Mouse (Mus musculus): ENCODE measurements around the gene Tctex1d2. TPM values are rescaled to one million over a fixed set of nuclear protein-coding genes. Genes with fewer than 3 reads are reported as not detected.
"Not testable (repeated sequence)": the region's sequence is repeated elsewhere in the genome, so short reads cannot be mapped to it uniquely, and the experiment has no call there.

Tctex1d2 gene
- polyA plus RNA-seq, 1 experiment from 2014 or later: 36.6 TPM

- H3K4me1 ChIP-seq (replicated peaks): peaks cover 26% of the 10 kb centered on the region
- H3K4me3 ChIP-seq: no peak overlapping the region
- H3K9me3 ChIP-seq: no peaks in the 10 kb centered on the region
- no peak overlapping the region for H3K9ac ChIP-seq
- H3K27me3 ChIP-seq: no peaks in the 10 kb centered on the region
- ATAC-seq (ENCODE audit: low FRiP score): no peak
- H3K36me3 ChIP-seq: no peaks in the 10 kb centered on the region
- no peak overlapping the region for H3K27ac ChIP-seq
- no peak overlapping the region for H3K4me2 ChIP-seq
- 72% methylated on average over 6 of the region's 6 CpGs for WGBS
Observed at GRCm38 (mm10) chr16:32434066-32434465, 14.6 kb downstream of the Tctex1d2 start.

- Histone ChIP-seq H3K27ac (no peak overlapping the region), H3K4me1 (replicated peaks) (peaks cover 21% of the 10 kb centered on the region), H3K36me3 (peaks cover under 1% of the 10 kb centered on the region; the same call in 1 of the 2 replicates), H3K9ac (no peak overlapping the region), H3K4me3 (no peak overlapping the region), H3K27me3 (no peaks in the 10 kb centered on the region), H3K9me3 (no peaks in the 10 kb centered on the region), H3K4me2 (no peak overlapping the region)
- no peak for ATAC-seq (ENCODE audit: low FRiP score)
Observed at GRCm38 (mm10) chr16:32434691-32435090, 15.2 kb downstream of the Tctex1d2 start.

- 84% methylated on average over 1 of the region's 1 CpGs for WGBS
- H3K4me3 ChIP-seq: no peak overlapping the region
- H3K9ac ChIP-seq: no peak overlapping the region
- no peaks in the 10 kb centered on the region for H3K9me3 ChIP-seq
- H3K27ac ChIP-seq: no peak overlapping the region
- ATAC-seq (ENCODE audit: low FRiP score): no peak
- H3K4me2 ChIP-seq: no peak overlapping the region
- H3K4me1 ChIP-seq (replicated peaks): peaks cover 11% of the 10 kb centered on the region
- peaks cover 12% of the 10 kb centered on the region; the same call in 1 of the 2 replicates for H3K36me3 ChIP-seq
- H3K27me3 ChIP-seq: no peaks in the 10 kb centered on the region
Observed at GRCm38 (mm10) chr16:32436657-32437056, 17.2 kb downstream of the Tctex1d2 start.

GRCm38 (mm10) chr16:32437266-32437665 is 17.8 kb downstream of the Tctex1d2 start:
- H3K9me3 ChIP-seq: no peaks in the 10 kb centered on the region
- H3K4me1 ChIP-seq (replicated peaks): peaks cover 5% of the 10 kb centered on the region
- 98% methylated on average over 1 of the region's 1 CpGs for WGBS
- H3K27me3 ChIP-seq: no peaks in the 10 kb centered on the region
- H3K4me3 ChIP-seq: no peak overlapping the region
- peaks cover 12% of the 10 kb centered on the region; the same call in 1 of the 2 replicates for H3K36me3 ChIP-seq
- H3K27ac ChIP-seq: no peak overlapping the region
- no peak overlapping the region for H3K9ac ChIP-seq
- H3K4me2 ChIP-seq: no peak overlapping the region
- ATAC-seq (ENCODE audit: low FRiP score): no peak

- H3K9me3 ChIP-seq: no peaks in the 10 kb centered on the region
- WGBS: 91% methylated on average over 3 of the region's 3 CpGs
- no peak overlapping the region for H3K9ac ChIP-seq
- H3K27ac ChIP-seq: no peak overlapping the region
- H3K36me3 ChIP-seq: peaks cover 12% of the 10 kb centered on the region; the same call in 1 of the 2 replicates
- no peak overlapping the region for H3K4me3 ChIP-seq
- no peaks in the 10 kb centered on the region for H3K4me1 ChIP-seq (replicated peaks)
- H3K4me2 ChIP-seq: no peak overlapping the region
- H3K27me3 ChIP-seq: no peaks in the 10 kb centered on the region
- no peak for ATAC-seq (ENCODE audit: low FRiP score)
Observed at GRCm38 (mm10) chr16:32441432-32441831, 21.9 kb downstream of the Tctex1d2 start.

GRCm38 (mm10) chr16:32444615-32445014 is 25.1 kb downstream of the Tctex1d2 start:
- not testable (repeated sequence) for ATAC-seq (ENCODE audit: low FRiP score); H3K4me1 ChIP-seq (replicated peaks); H3K9me3 ChIP-seq; H3K27ac ChIP-seq; H3K27me3 ChIP-seq; H3K4me2 ChIP-seq; H3K4me3 ChIP-seq; H3K9ac ChIP-seq
- WGBS: 91% methylated on average over 3 of the region's 3 CpGs
- H3K36me3 ChIP-seq: peaks cover 12% of the 10 kb centered on the region; the same call in 1 of the 2 replicates

- H3K9me3 ChIP-seq: no peaks in the 10 kb centered on the region
- no peak overlapping the region for H3K27ac ChIP-seq
- H3K4me2 ChIP-seq: no peak overlapping the region
- H3K36me3 ChIP-seq: peaks cover 5% of the 10 kb centered on the region; the same call in 1 of the 2 replicates
- no peaks in the 10 kb centered on the region for H3K4me1 ChIP-seq (replicated peaks)
- no peak for ATAC-seq (ENCODE audit: low FRiP score)
- no peak overlapping the region for H3K4me3 ChIP-seq
- no peak overlapping the region for H3K9ac ChIP-seq
- no peaks in the 10 kb centered on the region for H3K27me3 ChIP-seq
- WGBS: 92% methylated on average over 1 of the region's 1 CpGs
Observed at GRCm38 (mm10) chr16:32445558-32445957, 26.1 kb downstream of the Tctex1d2 start.

GRCm38 (mm10) chr16:32446563-32447138 is 27.1 kb downstream of the Tctex1d2 start:
- Histone ChIP-seq H3K9me3 (no peaks in the 10 kb centered on the region), H3K27ac (no peak overlapping the region), H3K4me3 (no peak overlapping the region), H3K9ac (no peak overlapping the region), H3K36me3 (peaks cover 1% of the 10 kb centered on the region; the same call in 1 of the 2 replicates), H3K4me1 (replicated peaks) (no peaks in the 10 kb centered on the region), H3K27me3 (no peaks in the 10 kb centered on the region), H3K4me2 (no peak overlapping the region)
- 84% methylated on average over 2 of the region's 2 CpGs for WGBS
- ATAC-seq (ENCODE audit: low FRiP score): no peak

GRCm38 (mm10) chr16:32449665-32450064 is 30.2 kb downstream of the Tctex1d2 start:
- WGBS: 96% methylated on average over 3 of the region's 3 CpGs
- Histone ChIP-seq H3K9ac (no peak overlapping the region), H3K4me3 (no peak overlapping the region), H3K4me2 (no peak overlapping the region), H3K4me1 (replicated peaks) (no peaks in the 10 kb centered on the region), H3K27me3 (no peaks in the 10 kb centered on the region), H3K36me3 (peaks cover 28% of the 10 kb centered on the region), H3K9me3 (no peaks in the 10 kb centered on the region), H3K27ac (no peak overlapping the region)
- ATAC-seq (ENCODE audit: low FRiP score): no peak

- Histone ChIP-seq H3K4me3 (no peak overlapping the region), H3K9me3 (no peaks in the 10 kb centered on the region), H3K4me1 (replicated peaks) (no peaks in the 10 kb centered on the region), H3K27ac (no peak overlapping the region), H3K9ac (no peak overlapping the region), H3K4me2 (no peak overlapping the region), H3K27me3 (no peaks in the 10 kb centered on the region), H3K36me3 (peaks cover 32% of the 10 kb centered on the region)
- WGBS: 96% methylated on average over 2 of the region's 2 CpGs
- no peak for ATAC-seq (ENCODE audit: low FRiP score)
Observed at GRCm38 (mm10) chr16:32450133-32450532, 30.6 kb downstream of the Tctex1d2 start.

- Histone ChIP-seq H3K27me3 (no peaks in the 10 kb centered on the region), H3K9me3 (no peaks in the 10 kb centered on the region), H3K4me2 (no peak overlapping the region), H3K27ac (no peak overlapping the region), H3K4me1 (replicated peaks) (no peaks in the 10 kb centered on the region), H3K4me3 (no peak overlapping the region), H3K9ac (no peak overlapping the region), H3K36me3 (peaks cover 47% of the 10 kb centered on the region)
- no peak for ATAC-seq (ENCODE audit: low FRiP score)
- WGBS: 97% methylated on average over 8 of the region's 8 CpGs
Observed at GRCm38 (mm10) chr16:32453102-32453501, 33.6 kb downstream of the Tctex1d2 start.

- no peaks in the 10 kb centered on the region for H3K9me3 ChIP-seq
- no peak overlapping the region for H3K4me3 ChIP-seq
- no peaks in the 10 kb centered on the region for H3K27me3 ChIP-seq
- H3K36me3 ChIP-seq: peaks cover 50% of the 10 kb centered on the region
- 86% methylated on average over 5 of the region's 5 CpGs for WGBS
- H3K4me2 ChIP-seq: no peak overlapping the region
- no peak for ATAC-seq (ENCODE audit: low FRiP score)
- H3K27ac ChIP-seq: no peak overlapping the region
- no peak overlapping the region for H3K9ac ChIP-seq
- H3K4me1 ChIP-seq (replicated peaks): no peaks in the 10 kb centered on the region
Observed at GRCm38 (mm10) chr16:32454646-32455045, 35.1 kb downstream of the Tctex1d2 start.

GRCm38 (mm10) chr16:32456086-32456485 is 36.6 kb downstream of the Tctex1d2 start:
- no peaks in the 10 kb centered on the region for H3K9me3 ChIP-seq
- no peak overlapping the region for H3K4me2 ChIP-seq
- no peaks in the 10 kb centered on the region for H3K27me3 ChIP-seq
- no peak for ATAC-seq (ENCODE audit: low FRiP score)
- H3K4me3 ChIP-seq: no peak overlapping the region
- H3K9ac ChIP-seq: no peak overlapping the region
- no peak overlapping the region for H3K27ac ChIP-seq
- no peaks in the 10 kb centered on the region for H3K4me1 ChIP-seq (replicated peaks)
- peaks cover 50% of the 10 kb centered on the region for H3K36me3 ChIP-seq

Measured in hindbrain, embryonic 13.5 days (tissue).